Mouse (Mus musculus): Measurements from ENCODE around the gene Mrps9.
"Not testable (repeated sequence)": the region's sequence is repeated elsewhere in the genome, so short reads cannot be mapped to it uniquely, and the experiment has no call there.

Gene Mrps9

GRCm38 (mm10) chr1:42850663-42851397, at the start of gene Mrps9:
Gene Mrps9, plus strand, starts transcription at chr1:42851233.
- peak; percentile 97 for DNase-seq

DNA sequence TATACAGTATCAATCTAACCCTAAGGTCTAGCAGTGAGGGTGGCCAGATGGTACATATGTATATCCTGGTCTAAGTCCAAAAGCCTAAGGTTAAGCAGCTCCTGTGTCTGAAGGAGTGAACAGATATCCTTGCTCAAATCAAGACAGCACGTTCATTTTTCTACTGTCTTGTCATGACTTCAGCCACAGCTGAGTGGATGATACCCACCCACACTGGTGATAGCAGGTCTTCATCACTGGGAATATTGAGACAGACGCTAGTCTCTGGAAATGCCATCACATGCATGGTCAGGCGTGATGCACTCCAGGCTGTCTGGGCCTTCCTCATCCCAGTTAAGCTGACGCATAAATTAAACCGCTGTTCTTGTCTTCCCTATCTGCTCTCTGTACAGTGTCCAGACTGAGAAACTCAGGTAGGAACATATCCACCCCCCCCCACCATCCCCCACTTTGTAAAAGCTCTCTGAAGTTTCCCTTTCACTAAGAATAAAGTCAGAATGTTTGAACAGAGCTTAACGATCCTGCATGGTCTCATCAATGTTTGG, 37.7 kb upstream of the Mrps9 start:
- DNase-seq: no peak

DNA sequence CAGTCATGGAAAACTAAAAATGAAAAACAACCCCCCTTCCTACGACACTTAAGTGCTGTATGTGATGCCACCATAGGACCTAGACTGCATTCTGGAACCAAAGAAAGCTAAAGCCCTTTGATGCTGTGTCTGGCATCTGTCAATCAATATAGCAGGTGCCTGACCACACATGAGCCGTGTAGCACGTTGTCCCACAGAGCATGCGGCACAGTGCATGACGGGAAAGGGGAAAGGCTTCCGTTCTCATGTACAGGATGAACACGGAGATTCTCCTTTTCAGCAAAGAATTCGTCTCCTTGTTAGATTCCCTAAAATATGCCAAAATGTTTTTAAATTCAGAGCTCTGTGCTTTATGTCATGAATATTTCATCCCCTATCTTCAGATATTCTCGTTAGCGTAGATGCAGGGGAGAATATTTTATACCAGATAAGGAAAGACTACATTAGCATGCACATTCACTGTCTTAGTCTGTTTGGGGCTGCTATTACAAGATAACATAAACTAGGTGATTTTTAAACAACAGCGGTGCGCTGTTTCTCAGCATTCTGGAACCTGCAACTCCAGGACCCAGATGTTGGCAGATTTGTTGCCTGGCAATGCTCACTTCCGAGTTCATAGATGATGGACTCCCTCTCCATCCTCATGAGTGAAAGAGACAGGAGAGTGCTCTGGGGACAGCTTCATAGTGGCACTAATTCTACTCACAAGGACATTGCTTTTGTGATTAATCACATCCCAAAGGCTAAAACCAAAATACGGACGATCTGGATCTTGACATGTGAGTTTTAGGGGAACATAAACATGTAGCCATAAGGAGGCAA, 36.0 kb upstream of the Mrps9 start:
- DNase-seq: no peak

- DNase-seq: no peak
These were observed 350 bp downstream of the Mrps9 start for GRCm38 (mm10) chr1:42851398-42851767.

GRCm38 (mm10) chr1:42851810-42852209, 777 bp downstream of the Mrps9 start:
- DNase-seq: no peak

- DNase-seq: no peak
These were observed 13.8 kb downstream of the Mrps9 start for GRCm38 (mm10) chr1:42864719-42865250.

DNA sequence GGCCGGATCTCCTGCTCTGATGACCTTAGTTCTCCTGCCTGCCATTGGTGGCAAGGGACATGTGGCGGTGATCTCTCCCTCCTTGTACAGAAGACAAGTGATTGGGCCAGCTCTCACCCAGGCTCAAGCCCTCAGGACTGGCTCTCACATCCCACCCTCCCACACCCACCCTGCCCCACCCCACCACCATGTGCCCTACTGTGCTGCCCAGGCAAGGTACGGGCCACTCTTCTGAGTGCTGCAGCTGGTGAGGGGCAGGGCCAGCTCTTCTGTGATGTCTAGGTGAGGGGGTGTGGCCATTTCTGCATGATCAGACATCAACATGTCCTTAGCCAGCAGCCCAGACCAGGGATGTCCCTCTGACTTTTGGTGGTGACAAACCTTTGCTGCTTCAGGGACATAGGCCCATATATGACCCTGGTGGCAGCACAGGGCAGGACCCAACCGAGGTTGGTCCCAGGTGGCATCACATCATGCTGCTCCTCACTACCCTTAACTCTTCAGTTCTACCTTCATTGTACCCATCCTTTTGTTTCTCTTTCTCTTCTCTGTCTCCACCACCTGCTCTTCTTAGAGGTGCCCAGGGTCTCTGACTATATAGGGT, 14.4 kb downstream of the Mrps9 start:
- no peak for DNase-seq

GRCm38 (mm10) chr1:42865986-42866385, 15.0 kb downstream of the Mrps9 start:
- no peak for DNase-seq

GRCm38 (mm10) chr1:42867188-42867587, 16.2 kb downstream of the Mrps9 start:
- DNase-seq: no peak

DNA sequence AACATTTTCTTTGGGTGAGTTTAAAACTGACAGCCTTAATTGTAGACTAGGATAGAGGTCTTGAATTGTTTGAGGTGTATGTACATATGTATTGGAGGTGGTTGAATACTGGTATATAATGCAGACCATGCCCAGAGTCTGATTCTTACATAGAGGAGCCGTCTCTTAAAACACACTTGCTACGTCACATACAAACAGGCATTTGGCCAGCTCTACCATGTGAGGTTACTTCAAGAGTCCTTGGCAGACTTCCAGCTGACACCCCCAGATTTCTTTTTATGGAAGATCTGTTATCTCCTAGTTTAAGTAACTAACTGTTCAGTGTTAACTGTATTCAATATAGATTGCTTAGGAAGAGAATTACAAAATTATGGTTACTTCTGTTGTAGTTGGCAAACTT, 23.1 kb downstream of the Mrps9 start:
- no peak for DNase-seq

DNA sequence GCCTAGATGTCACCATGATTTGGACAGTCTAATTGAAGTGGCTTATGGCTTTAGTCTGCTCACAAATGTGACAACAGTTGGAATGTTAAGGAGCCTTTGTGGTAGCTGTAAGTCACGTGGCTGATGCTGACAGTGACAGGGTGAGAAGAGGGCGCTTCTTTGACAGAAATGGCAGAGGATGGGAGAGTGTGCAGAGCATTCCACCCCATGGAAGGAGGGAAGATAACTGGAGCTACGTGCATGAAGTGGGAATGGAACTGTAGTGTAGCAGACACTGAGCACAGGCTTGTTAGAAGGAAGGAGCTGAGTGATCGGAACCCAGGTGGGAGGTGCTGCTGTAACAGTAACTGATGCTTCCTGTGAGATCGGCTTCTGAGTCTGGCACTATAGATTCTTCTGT, 24.2 kb downstream of the Mrps9 start:
- DNase-seq: no peak

- no peak for DNase-seq
These were observed 25.5 kb downstream of the Mrps9 start for GRCm38 (mm10) chr1:42876463-42877093.

DNA sequence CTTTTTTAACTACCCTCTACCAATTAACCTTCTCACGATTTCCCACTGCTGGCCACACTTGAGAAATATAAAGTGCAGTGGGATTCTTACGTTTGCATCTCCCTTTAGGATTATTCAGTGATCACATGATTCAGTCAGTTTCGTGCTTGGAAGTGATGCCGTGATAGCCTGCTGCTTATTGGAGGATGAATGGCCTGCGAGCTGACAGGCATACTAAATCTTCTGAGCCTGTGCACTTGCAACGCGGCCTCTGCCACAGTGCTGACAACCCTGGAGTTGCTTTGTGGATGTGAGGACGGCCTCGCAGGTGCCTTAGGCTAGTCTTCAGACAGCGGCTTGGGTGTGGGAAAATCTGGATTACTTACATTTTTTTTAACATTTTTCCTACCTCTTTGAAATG, 26.2 kb downstream of the Mrps9 start:
- no peak for DNase-seq

GRCm38 (mm10) chr1:42878851-42879250, 27.8 kb downstream of the Mrps9 start:
- no peak for DNase-seq

- no peak for DNase-seq
These were observed 31.2 kb downstream of the Mrps9 start for GRCm38 (mm10) chr1:42882258-42882657.

- not testable (repeated sequence) for DNase-seq
These were observed 32.4 kb downstream of the Mrps9 start for GRCm38 (mm10) chr1:42883418-42883817.

- DNase-seq: no peak
These were observed 36.8 kb downstream of the Mrps9 start for GRCm38 (mm10) chr1:42887835-42888234.

GRCm38 (mm10) chr1:42888541-42889349, 37.7 kb downstream of the Mrps9 start:
- DNase-seq: no peak

- DNase-seq: no peak
These were observed 38.4 kb downstream of the Mrps9 start for GRCm38 (mm10) chr1:42889421-42889887.

GRCm38 (mm10) chr1:42894695-42895094, 43.7 kb downstream of the Mrps9 start:
- DNase-seq: no peak

- no peak for DNase-seq
These were observed 54.1 kb downstream of the Mrps9 start for GRCm38 (mm10) chr1:42905148-42905547.

GRCm38 (mm10) chr1:42906696-42907095, 55.7 kb downstream of the Mrps9 start:
- peak; percentile 31 for DNase-seq

All from right cerebral cortex, postnatal 25 days (tissue).